Mouse (Mus musculus) CH12.LX (cell line): ENCODE results near the gene Cks2.

ENCODE experiments used
- CTCF ChIP-seq, 2 experiments: IDR thresholded peaks in 1 of 2; conservative IDR thresholded peaks in 1 of 2; 2 replicates each; pipeline ENCODE4 v1.5.1; 2011 to 2012; ENCODE audit warnings: low read depth in 2 of 2, low read length in 2 of 2, improper control_type of control experiment in 1 of 2, inconsistent platforms in 1 of 2, mild to moderate bottlenecking in 1 of 2, moderate library complexity in 1 of 2
- HCFC1 ChIP-seq: IDR thresholded peaks from 2 replicates; pipeline ENCODE4 v1.6.1; 2012; ENCODE audit warnings: low read depth, mild to moderate bottlenecking, inconsistent platforms, low read length, improper control_type of control experiment
- NRF1 ChIP-seq: IDR thresholded peaks from 2 replicates; pipeline ENCODE4 v1.6.1; 2014; ENCODE audit warnings: low read depth, mild to moderate bottlenecking, inconsistent platforms, low read length, improper control_type of control experiment, moderate library complexity
- POLR2A ChIP-seq: IDR thresholded peaks from 2 replicates; pipeline ENCODE4 v1.6.1; 2011; ENCODE audit warnings: low read depth, mild to moderate bottlenecking, improper control_type of control experiment, low read length

DNA sequence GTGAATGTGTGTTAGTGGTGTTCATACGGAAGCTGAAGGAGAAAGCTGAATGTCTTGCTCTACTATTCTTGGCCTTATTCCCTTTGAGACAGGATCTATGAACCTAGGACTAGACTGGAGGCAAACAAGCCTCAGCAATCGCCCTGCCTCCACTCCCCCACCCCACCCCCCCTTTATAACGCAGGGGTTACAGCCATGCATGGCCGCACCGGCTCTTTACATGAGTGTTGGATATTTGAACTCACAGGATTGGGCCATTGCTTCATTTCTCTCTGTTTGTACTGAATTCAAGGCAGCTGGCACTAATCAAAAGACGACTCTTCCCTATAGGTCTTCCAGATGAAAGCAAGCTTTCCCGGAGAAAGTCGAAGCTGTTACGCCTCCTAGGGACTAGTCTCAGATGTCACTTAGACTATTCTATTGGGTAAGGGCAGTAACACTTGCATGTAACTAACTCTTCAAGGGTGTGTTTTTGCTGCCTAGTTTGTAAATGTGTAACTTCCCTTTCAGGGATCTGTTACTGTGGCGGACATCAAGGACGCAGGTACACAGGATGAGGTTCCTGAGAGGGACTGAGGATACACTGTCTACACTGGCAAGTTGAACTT lies 2.8 kb upstream of the Cks2 start:
- TF ChIP-seq POLR2A (no peak), NRF1 (no peak), CTCF (conservative IDR thresholded peaks at IDR 0.05 in 1 of 2, IDR thresholded peaks at IDR 0.05 in 1 of 2; ENCODE audit: low read depth in 2 of 2, low read length in 2 of 2) (no peak), HCFC1 (no peak)
